Mouse (Mus musculus): ENCODE measurements around the gene Ppp1r14a.
A peak's percentile ranks its signal among the peaks of the same experiment; 100 is the strongest.

Gene Ppp1r14a

DNA sequence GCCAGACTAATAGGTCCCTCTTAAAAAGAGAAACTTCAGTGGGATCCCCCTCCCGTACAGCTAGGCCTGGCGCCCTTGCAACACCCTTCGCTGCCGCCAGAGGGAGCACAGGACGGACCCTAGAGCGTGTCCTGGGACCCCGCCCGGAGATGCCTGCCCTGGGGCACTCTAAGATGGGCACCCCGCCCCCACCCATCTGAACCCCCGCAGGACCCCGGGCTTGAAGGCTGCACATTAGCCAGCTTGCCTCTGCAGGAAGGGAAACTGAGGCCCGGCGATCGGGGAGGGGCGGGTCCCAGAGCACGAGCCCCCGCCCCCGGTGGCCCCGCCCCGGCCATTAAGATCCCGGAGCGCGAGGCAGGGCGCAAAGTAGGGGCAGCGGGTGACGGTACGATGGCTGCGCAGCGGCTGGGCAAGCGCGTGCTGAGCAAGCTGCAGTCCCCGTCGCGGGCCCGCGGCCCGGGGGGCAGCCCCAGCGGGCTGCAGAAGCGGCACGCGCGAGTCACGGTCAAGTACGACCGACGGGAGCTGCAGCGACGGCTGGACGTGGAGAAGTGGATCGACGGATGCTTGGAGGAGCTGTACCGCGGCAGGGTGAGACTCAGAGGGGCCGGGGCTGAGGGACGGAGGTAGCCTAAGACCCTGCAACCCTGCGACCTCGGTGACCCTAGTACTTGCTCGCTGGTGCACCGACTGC lies at the start of gene Ppp1r14a:
Ppp1r14a (plus strand) TSS at position 367 of the 697 bp plus-strand sequence.
- DNase-seq (ENCODE audit: extremely low spot score, low spot score), result peak; percentile 92

DNA sequence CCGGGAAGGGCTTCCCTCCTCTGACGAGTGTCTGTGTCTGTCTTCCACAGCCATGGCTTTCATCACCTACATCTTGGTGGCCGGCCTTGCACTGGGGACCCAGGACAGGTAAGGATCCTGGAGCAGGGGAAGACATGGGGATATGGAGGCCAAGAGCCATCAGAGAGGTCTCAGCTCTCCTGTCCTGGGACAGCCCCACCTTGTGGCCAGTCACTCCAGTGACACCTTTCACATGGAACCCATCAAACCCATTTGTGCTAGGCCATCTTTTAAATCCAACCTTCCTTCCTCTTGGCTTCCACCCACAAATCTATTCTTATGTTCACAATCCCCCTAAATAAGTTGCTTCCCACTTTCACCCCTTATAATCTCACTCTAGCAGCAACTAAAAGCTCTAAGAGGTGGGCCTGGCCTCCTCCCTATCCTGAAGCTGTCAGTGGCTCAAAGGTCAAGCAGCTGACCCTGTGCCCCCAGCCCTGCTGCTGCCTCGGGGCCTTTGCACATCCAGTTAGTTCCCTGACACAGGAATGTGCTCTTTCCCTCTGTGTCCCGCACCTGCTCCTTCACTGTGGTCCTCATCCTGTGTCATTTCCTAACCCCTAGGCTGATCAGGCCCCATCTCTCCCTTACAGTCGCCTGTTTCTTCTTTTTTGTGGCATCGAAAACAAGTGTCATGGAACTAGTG lies 44.2 kb upstream of the Ppp1r14a start:
- DNase-seq (ENCODE audit: extremely low spot score, low spot score), result no peak

DNA sequence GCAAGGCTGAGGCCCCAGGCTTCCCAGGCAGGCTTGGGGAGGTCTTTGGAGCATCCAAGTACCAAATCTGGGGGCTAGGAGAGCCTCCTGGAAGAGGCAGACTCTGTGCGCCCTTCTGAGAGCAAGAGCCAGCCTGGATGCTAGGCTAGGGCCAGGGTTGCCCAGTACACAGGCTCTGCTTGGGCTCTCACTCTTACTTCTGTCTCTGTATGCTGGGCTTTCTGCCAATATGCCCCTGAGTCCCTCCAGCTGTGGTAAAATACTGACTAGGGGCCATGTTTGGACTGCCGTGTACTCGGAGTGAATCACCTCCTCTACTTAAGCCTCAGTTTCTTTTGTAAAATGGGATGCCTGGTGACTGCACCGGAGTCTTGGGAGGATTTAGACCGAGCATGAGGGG lies 43.1 kb upstream of the Ppp1r14a start:
- no peak for DNase-seq (ENCODE audit: extremely low spot score, low spot score)

DNA sequence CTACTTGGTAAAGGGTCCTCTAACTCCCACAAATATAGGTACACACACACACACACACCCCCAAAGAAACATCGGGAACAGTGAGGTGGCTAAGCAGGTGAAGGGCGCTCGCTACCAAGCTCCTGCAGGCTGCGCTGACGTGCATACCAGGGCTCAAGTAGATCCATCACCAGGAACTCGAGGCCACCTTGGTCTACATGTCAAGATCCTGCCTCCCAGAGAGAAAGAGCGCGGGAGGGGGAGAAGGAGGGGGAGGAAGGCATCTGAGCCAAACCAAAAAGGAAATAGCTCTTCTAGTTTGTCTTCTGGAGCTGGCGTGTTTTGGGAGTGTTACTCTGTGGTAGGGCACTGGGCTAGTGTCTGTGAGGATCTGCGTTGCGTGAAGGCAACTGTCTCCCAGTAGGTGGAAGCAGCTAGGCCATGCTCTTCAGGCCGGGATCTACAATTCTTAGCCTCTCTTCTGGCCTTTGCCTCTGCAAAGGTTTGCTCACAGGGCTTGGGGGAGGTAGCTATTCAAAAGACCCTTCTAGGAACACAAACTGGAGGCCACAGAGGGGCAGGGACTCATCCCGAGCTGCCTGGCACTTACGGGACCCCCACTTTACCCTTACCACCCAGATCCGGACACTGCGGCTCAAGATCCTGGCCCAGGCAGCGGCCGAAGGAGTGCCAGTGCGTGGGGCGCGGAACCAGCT lies 42.3 kb upstream of the Ppp1r14a start:
- no peak for DNase-seq (ENCODE audit: extremely low spot score, low spot score)

DNA sequence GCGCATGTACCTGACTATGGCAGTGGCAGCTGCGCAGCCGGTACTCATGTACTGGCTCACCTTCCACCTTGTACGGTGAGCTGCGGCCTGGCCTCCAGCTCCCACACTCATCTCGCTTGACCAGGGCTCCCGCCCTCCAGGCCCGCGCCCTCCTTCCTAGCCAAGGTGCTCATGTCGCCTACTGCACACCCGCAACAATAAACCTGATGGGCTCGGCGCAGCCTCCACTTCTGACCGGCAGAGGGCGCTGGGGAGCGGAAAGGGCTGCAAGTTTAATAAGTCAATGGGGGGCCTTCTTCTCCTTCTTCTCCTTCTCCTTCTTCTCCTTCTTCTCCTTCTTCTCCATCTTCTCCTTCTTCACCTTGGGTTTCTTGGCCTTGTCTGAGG lies 41.8 kb upstream of the Ppp1r14a start:
- DNase-seq (ENCODE audit: extremely low spot score, low spot score), result peak; percentile 89

DNA sequence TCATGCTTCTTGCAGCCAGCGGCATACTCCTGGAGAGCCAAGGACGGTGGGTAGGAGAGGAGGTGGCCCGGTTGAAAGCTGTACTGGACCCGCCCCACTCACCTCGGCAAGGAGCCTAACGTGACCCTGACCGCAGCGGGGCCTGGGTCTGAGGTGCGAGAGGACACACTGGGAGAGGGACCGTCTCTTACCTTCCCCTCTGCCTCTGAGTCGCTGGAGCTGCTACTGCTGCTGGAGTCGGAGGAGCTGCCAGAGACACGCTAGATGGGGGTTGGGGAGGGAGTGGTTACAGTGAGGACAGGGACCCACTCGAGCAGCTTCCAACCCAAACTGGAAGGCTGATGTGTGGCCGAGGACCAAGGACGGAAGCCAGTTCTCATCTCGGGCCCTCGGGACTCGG lies 41.4 kb upstream of the Ppp1r14a start:
- no peak for DNase-seq (ENCODE audit: extremely low spot score, low spot score)

DNA sequence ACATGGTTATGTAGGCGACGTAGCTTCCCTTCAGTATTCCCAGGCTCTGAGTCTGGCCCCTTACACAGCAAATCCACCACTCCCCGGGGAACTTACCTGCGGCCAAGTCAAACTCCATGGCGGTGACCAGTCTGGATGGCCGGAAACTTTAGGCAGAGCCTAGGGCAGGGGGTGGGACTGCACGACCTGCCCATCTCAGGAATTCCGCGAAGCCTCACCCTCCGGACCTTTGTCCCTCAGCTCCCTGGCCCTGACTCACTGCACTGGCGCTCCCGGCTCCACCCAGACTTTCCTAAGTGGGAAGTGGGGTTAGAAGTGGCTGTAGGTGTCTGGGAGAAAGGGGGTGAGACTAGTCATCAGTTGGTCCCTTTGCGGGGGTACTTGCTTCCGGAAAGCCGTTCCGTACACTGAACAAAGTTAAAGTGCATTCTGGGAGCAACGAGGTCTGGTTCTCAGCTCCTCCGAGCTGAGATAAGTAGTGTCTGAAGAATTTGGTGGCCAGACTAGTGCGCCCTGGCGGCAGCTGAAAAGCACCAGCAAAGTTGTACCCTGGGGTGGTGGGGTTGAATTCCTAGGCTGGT lies 40.8 kb upstream of the Ppp1r14a start, which contains the start of gene 2200002D01Rik:
2200002D01Rik (minus strand) TSS at position 206 of the 581 bp plus-strand sequence.
- peak; percentile 47 for DNase-seq (ENCODE audit: extremely low spot score, low spot score)

DNA sequence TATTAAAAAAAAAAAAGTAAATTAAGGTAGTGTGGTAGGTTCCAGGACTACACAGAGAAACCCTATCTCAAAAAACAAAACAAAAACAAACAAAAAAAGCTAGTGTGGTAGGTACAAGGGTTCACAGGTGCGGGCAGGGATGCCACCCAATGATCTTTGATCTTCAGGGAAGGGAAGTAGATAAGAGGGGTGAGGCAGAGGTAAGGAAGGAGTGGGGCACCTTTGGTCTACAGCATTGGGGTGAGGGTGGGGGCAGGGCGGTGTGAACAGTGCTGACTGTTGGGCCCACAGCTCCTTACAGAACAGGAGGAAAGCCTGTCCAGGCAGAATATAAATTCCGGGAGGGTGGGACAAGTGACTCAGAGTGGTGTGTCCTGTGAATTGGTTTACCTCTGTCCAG lies 37.9 kb upstream of the Ppp1r14a start:
- no peak for DNase-seq (ENCODE audit: extremely low spot score, low spot score)

DNA sequence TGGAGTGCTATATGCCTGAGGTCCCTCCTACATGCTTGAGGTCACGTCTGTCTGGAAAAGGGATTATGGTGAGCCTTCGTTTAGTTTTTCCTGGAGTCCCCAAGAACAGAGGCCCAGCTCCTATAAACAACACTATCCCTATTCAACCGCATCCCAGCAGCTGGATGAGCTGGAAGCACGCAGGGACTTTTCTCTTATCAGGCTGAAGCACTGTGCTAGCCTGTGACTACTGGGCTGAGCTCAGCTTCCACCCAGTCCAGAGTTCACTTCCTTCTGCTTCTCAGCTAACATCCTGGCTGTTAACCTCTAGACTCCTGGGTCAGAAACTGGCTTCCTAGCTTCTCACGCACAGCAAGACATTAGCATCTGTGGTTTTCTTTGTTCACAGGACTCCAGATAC lies 35.3 kb upstream of the Ppp1r14a start:
- DNase-seq (ENCODE audit: extremely low spot score, low spot score), result no peak

DNA sequence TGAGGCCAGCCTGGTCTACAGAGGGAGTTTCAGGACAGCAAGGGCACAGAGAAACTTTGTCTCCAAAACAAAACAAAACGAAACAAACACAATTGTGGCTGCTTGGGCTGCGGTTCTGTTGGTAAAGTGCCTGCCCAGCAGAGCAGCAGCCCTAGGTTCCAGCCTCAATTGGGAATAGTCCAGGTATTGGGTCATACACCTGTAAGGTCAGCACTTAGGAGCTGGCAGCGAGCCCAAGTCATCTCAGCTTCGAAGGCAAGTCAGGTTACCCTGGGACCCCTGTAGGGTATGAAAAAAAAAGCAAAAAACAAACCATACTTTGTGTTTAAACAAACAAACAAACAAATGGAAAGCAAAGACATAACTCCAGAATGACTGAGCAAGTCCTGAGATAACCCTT lies 33.2 kb upstream of the Ppp1r14a start:
- DNase-seq (ENCODE audit: extremely low spot score, low spot score), result no peak

DNA sequence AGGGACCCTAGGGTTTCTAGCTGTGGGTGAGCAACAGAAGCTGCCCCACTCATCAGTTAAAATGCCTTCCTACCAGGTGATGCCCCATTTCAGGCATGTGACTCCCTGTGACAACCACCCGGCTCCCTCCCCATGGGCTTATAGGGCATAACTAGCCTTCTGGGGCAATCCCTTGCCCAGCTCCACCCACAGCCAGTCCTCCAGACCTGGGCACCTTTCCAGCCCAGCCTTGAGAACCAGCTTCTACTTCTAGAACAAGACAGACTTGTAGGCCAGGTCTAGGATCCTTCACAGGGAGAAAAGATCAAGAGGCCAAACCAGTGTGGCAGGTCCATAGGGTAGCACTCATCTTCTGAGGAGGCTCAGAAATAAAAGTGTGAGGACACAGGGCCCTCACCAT lies 31.7 kb upstream of the Ppp1r14a start:
- DNase-seq (ENCODE audit: extremely low spot score, low spot score), result no peak

DNA sequence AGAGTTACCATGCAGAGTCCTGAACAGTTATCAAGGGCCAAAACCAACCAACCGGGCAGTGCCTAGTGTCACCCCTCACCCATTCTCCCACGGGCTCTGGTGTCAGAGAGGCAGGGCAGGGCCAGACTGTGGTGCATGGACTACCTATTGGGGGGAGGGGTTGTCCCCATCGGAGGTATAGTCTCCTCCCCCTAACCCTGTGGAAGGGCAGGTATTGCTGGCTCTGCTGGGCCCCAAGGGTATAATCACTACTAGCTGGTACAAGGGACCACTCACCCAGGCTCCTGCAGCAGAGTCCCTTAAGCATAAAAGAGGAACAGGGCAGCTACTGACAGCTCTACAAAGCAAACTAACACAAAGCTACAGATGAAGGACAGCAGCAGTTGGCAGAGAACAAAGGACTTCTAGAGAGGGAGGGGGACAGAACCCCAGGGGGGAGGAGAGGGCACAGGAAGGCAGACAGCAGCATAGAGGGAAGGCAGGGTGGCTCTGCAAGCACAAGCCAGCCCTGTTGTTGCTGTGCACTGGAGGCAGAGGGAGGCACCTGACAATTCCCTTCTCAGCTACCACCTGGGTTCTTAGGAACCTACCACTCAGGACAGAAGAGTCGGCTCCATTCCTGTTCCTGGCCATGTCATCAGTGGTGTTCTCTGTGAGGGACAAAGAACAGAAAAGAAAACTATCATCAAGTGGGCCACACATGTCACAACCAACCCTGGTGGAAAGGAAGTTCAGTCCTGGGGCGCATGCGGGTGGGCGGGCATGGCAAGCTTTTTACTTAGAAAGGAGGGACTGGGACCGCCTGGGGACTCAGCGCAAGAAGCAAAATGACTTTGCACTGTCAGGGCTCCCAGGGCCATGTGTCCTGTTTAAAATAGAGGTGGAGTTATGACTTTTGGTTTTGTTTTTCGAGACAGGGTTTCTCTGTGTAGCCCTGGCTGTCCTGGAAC lies 29.1 kb upstream of the Ppp1r14a start:
- DNase-seq (ENCODE audit: extremely low spot score, low spot score), result no peak

DNA sequence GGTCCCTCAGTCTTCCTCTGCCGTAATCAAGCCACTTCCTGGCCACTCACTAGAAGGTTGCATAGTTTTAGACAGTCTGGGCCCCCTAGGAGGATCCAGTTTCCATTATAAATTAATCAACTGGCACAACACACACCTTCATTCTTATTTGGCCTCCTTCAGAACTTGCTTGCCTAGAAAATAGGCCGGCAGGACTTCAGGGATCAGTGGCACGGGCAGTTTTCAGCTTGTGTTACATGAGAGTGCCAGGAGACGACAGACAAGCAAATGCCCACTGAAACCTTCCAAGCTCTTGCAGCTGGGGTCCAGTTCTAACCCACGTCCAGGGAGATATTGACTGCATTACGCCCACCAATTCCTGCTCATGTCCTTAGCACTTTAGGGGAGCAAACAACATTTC lies 27.0 kb upstream of the Ppp1r14a start:
- DNase-seq (ENCODE audit: extremely low spot score, low spot score), result no peak

DNA sequence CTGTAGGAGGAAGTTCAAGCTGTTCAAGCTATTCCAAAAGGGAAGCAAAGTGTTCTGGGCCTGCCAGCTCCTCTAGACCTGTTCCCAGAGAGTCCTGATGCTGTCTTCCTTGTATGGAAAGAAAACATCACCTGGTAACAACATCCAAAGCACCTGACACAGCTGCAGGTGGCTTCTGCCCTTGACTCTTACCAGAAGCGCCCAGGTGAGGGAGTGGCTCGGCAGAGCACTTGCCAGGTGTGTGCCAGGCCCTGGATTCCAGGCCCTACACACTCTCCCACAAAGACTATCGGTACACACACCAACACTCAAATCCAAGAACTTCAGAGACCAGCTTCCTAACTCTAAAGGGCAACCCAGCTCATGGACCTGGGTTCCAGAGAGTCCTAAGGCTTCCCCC lies 25.3 kb upstream of the Ppp1r14a start:
- no peak for DNase-seq (ENCODE audit: extremely low spot score, low spot score)

DNA sequence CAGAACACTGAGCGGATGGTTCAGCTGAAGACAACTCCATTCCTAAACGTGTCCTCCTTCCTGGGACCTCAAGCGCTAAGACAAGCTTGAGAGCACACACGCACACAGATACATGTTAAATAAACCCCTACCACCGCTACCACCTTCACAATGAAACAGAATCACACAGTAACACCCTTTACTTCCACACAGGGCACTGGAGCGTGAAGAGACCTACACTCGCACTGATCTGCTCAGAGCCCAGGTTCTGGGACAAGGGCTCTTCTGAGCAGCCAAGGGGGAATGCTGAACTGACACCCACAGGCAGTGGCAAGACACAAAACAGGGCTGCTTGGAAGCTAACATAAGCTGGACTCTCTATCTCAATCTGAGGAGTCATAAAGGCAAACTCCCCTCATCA lies 23.5 kb upstream of the Ppp1r14a start:
- no peak for DNase-seq (ENCODE audit: extremely low spot score, low spot score)

DNA sequence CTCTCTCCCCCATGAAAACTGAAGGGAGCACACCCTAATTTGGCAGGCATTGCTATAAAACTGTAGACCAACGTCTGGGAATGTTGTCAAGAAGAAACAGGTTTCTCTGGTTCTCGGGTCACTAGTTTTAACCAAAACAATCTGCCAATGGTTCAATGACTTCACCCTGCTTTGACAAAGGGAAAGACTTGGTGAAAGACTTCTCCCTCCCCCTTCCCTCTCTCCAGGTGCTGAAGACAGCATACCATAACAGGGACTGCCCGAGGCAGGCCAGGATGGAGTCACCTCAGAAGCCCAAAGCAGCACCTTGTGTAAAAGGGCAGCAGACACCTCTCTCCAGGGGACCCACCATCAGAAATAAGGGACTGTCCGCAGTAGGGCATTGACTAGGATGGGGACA lies 22.2 kb upstream of the Ppp1r14a start:
- no peak for DNase-seq (ENCODE audit: extremely low spot score, low spot score)

DNA sequence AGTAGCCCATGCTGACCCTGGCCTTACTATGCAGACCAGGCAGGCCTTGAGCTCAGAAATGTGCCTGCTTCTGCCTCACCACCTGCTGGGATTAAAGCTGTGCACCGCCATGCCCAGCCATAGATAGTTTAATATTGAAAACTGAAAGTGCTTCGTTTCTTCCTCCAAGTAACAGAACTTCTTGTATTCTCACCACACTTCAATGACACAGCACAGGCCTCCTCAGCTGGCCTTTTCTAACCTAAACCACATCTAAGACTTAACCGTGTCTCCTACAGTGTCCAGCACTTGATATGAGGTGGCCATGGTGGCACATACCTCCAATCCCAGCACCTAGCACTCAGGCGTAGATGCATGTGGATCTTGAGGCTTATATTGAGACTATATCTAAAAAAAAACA lies 18.7 kb upstream of the Ppp1r14a start:
- no peak for DNase-seq (ENCODE audit: extremely low spot score, low spot score)

DNA sequence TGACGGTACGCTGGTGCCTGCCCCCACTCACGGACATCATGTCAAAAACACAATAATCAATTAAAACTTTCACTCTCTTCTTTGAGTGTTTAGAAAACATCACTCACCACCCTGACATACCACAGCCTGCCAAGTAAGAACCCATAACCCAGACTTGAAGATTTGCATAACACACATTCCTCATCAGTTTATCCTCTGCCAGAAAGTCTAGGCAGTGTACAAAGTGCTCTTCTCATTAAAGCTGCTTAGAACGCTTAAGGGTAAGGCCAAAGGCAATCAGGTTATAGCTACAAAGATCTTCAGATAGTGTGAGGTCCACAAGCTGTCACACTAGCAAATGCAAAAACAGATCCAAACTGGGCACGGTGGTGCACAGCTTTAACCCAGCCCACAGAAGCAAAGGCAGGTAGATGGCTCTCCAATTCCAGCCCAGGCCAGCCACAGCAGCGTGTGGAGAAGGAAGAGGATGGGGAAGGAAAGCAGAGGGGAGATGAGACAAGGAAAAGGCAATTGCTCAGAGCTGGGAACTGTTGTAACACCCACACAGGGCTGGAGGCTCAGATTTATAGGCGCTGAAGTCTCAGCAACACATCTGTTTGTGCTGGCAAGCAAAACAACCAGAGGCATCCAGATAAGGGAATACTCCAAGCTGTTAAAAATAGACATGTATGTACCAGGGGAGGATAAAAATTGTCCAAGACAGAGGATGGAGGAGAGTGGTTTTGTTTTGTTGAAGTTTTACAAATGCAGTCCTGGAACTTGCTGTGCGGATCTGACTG lies 17.2 kb upstream of the Ppp1r14a start:
- no peak for DNase-seq (ENCODE audit: extremely low spot score, low spot score)

DNA sequence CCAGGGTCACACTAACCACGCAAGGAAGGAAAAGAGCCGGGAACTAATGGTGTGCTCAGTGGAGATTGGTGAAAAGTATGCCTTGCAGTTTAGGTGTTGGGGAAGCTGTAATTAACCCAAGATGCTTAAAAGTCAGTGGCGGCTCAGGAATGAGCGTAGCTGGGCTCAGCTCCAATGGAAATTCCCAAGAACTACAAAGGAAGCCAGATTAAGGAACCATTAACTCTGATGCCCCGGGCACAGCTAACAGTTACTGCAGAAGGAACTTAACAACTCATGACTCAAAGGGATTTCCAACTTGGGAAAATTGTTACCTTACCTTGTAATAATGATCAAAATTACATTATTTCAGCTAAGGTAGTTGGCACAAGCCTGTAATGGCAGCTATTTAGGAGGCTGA lies 12.4 kb upstream of the Ppp1r14a start:
- no peak for DNase-seq (ENCODE audit: extremely low spot score, low spot score)

DNA sequence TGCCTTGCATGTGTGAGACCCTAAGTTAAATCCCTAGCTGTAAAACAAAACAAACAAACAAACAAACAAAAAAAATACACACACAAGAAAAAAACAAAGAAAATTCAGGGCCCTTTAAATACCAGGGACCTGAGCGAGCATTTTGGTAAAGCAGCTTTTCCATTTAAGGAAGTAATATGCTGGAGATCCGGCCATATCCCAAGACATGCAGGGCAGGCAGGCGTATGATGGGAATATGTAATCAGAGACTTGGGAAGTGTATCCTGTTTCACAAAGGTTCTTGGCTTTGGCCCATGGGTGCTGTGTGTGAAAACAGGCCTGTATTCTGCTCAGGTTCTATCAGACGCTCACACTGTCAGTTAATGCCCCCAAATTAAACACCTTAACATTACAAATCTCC lies 11.6 kb upstream of the Ppp1r14a start:
- DNase-seq (ENCODE audit: extremely low spot score, low spot score), result no peak

Data from neural tube, embryonic 10.5 days (tissue).